Mouse (Mus musculus) C2C12 (cell line): ENCODE results near the gene Lamb3. TPM values are rescaled to one million over a fixed set of nuclear protein-coding genes. Genes with fewer than 3 reads are reported as not detected.

Experiments used
- H3K27me3 ChIP-seq: one replicate; pipeline ENCODE4 v1.6.1; 2011; ENCODE audit not compliant: control insufficient read depth, insufficient read depth, insufficient read length
- H3K36me3 ChIP-seq: one replicate; pipeline ENCODE4 v1.6.1; 2011; ENCODE audit not compliant: control insufficient read depth, insufficient read depth
- H3K4me3 ChIP-seq: one replicate; pipeline ENCODE4 v1.5.1; 2011; ENCODE audit warnings: mild to moderate bottlenecking, control low read depth; ENCODE audit not compliant: poor library complexity, insufficient read depth, severe bottlenecking
- H3K79me2 ChIP-seq: one replicate; pipeline ENCODE4 v1.6.1; 2011; ENCODE audit not compliant: control insufficient read depth, insufficient read depth
- H3K79me3 ChIP-seq: one replicate; pipeline ENCODE4 v1.6.1; 2011; ENCODE audit warnings: low read depth, control low read depth
- H3ac ChIP-seq: one replicate; pipeline ENCODE3; 2011; ENCODE audit warnings: low read depth; ENCODE audit not compliant: control insufficient read depth, insufficient read length
- CEBPB ChIP-seq: IDR thresholded peaks from one replicate; pipeline ENCODE4 v1.6.1; 2011; ENCODE audit warnings: low read depth, mild to moderate bottlenecking, control low read depth, moderate library complexity
- CTCF ChIP-seq: IDR thresholded peaks from one replicate; pipeline ENCODE4 v1.5.1; 2011; ENCODE audit not compliant: control insufficient read depth, insufficient read depth, insufficient read length
- FOSL1 ChIP-seq: IDR thresholded peaks from one replicate; pipeline ENCODE4 v1.8.0; 2011; ENCODE audit warnings: mild to moderate bottlenecking, low read length; ENCODE audit not compliant: poor library complexity, insufficient read depth, severe bottlenecking
- MAX ChIP-seq: IDR thresholded peaks from one replicate; pipeline ENCODE4 v1.6.1; 2011; ENCODE audit warnings: mild to moderate bottlenecking, control low read depth
- MYOD1 ChIP-seq: IDR thresholded peaks from one replicate; pipeline ENCODE4 v1.6.1; 2011; ENCODE audit warnings: low read depth; ENCODE audit not compliant: control insufficient read depth, insufficient read length
- MYOG ChIP-seq: IDR thresholded peaks from one replicate; pipeline ENCODE4 v1.6.1; 2011; ENCODE audit not compliant: control insufficient read depth, insufficient read length; ENCODE audit errors: extremely low read depth
- USF1 ChIP-seq: IDR thresholded peaks from one replicate; pipeline ENCODE4 v1.6.1; 2011; ENCODE audit warnings: low read depth, mild to moderate bottlenecking, control low read depth, moderate library complexity
- polyA plus RNA-seq: library from polyadenylated mRNA; unstranded; fragments of >200 nt; fragmentation: generic; extraction: Trizol; gene quantifications from one replicate; pipeline ENCODE4 v1.2.1, GENCODE M21; 2012; ENCODE audit warnings: missing spikeins

Lamb3 gene
- polyA plus RNA-seq, 1 experiment = 5.3 TPM

DNA sequence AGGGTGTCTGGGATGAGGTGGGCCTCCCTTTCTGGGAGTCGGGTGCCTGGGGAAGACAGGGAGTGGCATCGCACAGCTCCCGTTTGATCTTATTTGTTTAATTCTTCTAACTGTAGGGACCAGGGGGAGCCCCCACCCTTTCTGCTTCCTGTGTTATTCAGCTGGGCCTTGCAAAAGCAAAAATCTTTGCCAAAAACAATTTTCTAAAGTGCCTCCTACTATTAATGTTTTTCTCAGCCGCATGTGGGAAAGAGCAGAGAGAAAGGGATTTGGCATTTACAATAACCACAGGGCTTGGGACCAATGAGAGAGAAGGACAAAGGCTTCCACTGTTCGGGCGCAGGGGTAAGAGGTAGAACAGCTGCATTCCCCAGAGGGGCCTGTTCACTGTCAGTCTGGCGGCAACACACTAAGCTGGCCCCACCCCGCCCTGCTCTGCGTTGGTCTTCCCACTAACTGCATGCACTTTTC, 18.3 kb upstream of the Lamb3 start:
- H3K4me3 ChIP-seq = no peak overlapping the region
- H3K27me3 ChIP-seq = no peaks in the 10 kb centered on the region
- TF ChIP-seq MYOD1 (peak; percentile 85), USF1 (no peak), MAX (no peak)
- H3K79me3 ChIP-seq = no peaks in the 10 kb centered on the region
- no peak overlapping the region for H3ac ChIP-seq
- H3K79me2 ChIP-seq = no peaks in the 10 kb centered on the region
- no peaks in the 10 kb centered on the region for H3K36me3 ChIP-seq

DNA sequence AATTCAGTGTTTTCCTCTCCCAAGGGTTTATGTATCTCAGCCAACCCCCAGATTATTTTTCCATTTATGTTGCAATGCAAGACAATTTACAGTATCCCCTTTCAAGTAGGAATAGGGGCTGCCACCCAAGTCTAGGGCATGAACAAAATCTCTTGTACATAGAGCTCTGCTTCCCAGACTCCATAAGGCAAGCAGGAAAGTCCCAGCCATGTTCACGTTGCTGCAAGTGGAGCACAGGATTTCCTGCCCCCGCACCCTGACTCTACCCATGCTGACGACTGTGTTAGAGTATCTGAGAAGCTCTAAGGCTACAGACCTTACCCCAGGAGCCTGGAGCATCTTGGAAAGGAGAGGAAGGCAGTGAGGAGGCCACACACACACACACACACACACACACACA, 17.7 kb upstream of the Lamb3 start:
- TF ChIP-seq FOSL1 (no peak), USF1 (no peak), MAX (no peak), CEBPB (no peak), CTCF (no peak), MYOD1 (no peak), MYOG (no peak)
- no peaks in the 10 kb centered on the region for H3K79me2 ChIP-seq
- H3K79me3 ChIP-seq = no peaks in the 10 kb centered on the region
- no peaks in the 10 kb centered on the region for H3K27me3 ChIP-seq
- H3ac ChIP-seq = no peak overlapping the region
- H3K4me3 ChIP-seq = no peak overlapping the region
- no peaks in the 10 kb centered on the region for H3K36me3 ChIP-seq

DNA sequence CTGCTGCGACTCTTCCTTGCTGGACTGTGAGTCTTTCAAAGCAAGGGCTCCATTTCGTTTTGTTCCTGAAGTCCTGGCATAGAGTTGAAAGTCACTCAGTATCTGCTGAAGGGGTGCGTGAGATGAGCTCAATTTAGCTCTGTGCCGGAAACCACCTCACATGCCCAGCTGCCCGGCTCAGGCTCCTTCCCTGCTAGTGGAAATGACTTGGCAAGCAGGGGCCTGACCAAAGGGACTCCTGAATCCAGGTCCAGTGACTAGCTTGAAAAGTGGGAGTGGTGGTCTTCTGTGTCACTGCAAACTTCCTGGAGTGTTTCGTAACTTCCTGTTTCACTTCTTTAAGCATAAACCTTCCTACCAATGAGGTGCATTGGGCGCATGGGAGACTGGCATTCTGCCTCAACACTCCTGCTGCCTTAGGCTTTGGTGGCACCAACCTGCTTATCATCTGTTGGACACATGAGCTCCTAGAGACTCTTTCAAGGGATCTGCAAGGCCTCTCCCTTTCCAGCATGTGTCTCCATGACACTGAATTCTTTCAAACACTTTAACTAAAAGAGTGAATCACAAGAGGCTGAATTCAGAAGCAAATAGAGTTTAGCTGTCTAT, 15.7 kb upstream of the Lamb3 start:
- TF ChIP-seq MYOG (no peak), MAX (no peak), CTCF (no peak), USF1 (no peak), CEBPB (no peak), FOSL1 (no peak), MYOD1 (no peak)
- H3K79me3 ChIP-seq = no peaks in the 10 kb centered on the region
- no peaks in the 10 kb centered on the region for H3K36me3 ChIP-seq
- no peak overlapping the region for H3ac ChIP-seq
- no peaks in the 10 kb centered on the region for H3K27me3 ChIP-seq
- no peaks in the 10 kb centered on the region for H3K79me2 ChIP-seq
- no peak overlapping the region for H3K4me3 ChIP-seq

- no peak overlapping the region for H3ac ChIP-seq
- TF ChIP-seq USF1 (no peak), CTCF (no peak), MAX (no peak), FOSL1 (no peak), CEBPB (no peak), MYOG (no peak), MYOD1 (no peak)
These were observed 12.9 kb upstream of the Lamb3 start for GRCm38 (mm10) chr1:193194416-193195140.

DNA sequence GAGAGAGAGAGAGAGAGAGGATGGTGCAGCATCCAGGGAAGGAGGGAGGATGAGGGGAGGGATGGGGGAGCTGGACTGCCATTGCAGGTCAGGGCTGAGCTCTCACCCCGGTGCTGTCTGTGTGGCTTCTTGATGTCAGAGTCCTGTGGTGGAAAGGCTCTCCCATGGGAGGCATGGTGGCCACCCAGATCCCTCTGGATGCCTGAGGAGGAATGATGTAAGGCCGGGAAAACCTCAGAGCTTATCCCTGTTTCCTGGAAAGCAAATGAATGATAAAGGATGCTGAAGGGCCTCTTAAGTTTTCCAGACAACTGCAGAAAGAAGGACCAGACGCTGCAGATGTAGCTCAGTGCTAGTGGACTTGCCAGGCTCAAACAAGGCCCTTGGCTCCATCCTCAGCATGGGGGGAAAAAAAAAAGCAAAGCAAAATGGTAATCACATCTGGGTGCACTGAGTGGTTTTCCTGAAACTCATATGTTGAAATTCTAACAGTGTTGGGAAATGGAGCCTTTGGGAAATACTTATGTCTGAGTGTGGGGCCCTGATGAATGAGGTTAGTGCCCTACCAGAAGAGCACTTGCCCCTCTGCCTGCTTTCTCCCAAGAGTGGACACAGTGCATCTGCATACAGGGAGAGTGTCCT, 12.2 kb upstream of the Lamb3 start:
- H3ac ChIP-seq = no peak overlapping the region
- no peaks in the 10 kb centered on the region for H3K79me3 ChIP-seq
- no peaks in the 10 kb centered on the region for H3K27me3 ChIP-seq
- no peaks in the 10 kb centered on the region for H3K36me3 ChIP-seq
- H3K79me2 ChIP-seq = no peaks in the 10 kb centered on the region
- H3K4me3 ChIP-seq = no peak overlapping the region
- TF ChIP-seq MYOD1 (no peak), CTCF (no peak), MAX (no peak), CEBPB (no peak)

More at GRCm38 (mm10) chr1:193194416-193195140, 12.9 kb upstream of the Lamb3 start:
- Histone ChIP-seq H3K79me3 (no peaks in the 10 kb centered on the region), H3K36me3 (no peaks in the 10 kb centered on the region), H3K27me3 (no peaks in the 10 kb centered on the region), H3K79me2 (no peaks in the 10 kb centered on the region), H3K4me3 (no peak overlapping the region)
